Mouse (Mus musculus) limb, embryonic 13.5 days (tissue): ENCODE measurements around the gene Ywhag. TPM values are rescaled to one million over a fixed set of nuclear protein-coding genes. Genes with fewer than 3 reads are reported as not detected.
A peak's percentile ranks its signal among the peaks of the same experiment; 100 is the strongest.

Source experiments
- ATAC-seq: fragments of 200-750 bp; cut with Nextera tagmentation; 2 replicates; pipeline ENCODE4 v1.8.0; 2017; ENCODE audit warnings: low read depth, moderate number of reproducible peaks, moderate TSS enrichment; ENCODE audit not compliant: low FRiP score
- H3K27ac ChIP-seq: fragments of 300-500 bp; sonication (generic); 2 replicates; pipeline ENCODE4 v1.5.1; 2015; ENCODE audit warnings: inconsistent platforms, mild to moderate bottlenecking, moderate library complexity
- H3K27me3 ChIP-seq: fragments of 300-500 bp; sonication (generic); 2 replicates; pipeline ENCODE4 v1.6.1; 2015; ENCODE audit warnings: mild to moderate bottlenecking, inconsistent platforms
- H3K36me3 ChIP-seq: fragments of 300-500 bp; sonication (generic); 2 replicates; pipeline ENCODE4 v1.6.1; 2015; ENCODE audit warnings: inconsistent platforms, mild to moderate bottlenecking, moderate library complexity
- H3K4me1 ChIP-seq: fragments of 300-500 bp; sonication (generic); 2 replicates; pipeline ENCODE4 v1.6.1; 2015; ENCODE audit warnings: inconsistent platforms
- H3K4me2 ChIP-seq: fragments of 300-500 bp; sonication (generic); replicated peaks from 2 replicates; pipeline ENCODE4 v1.6.1; 2015; ENCODE audit warnings: inconsistent platforms, mild to moderate bottlenecking, moderate library complexity
- H3K4me3 ChIP-seq: fragments of 300-500 bp; sonication (generic); 2 replicates; pipeline ENCODE4 v1.5.1; 2015; ENCODE audit warnings: moderate library complexity, mild to moderate bottlenecking, inconsistent platforms
- H3K9ac ChIP-seq: fragments of 300-500 bp; sonication (generic); 2 replicates; pipeline ENCODE4 v1.6.1; 2015; ENCODE audit warnings: mild to moderate bottlenecking, inconsistent platforms
- H3K9me3 ChIP-seq: fragments of 300-500 bp; sonication (generic); 2 replicates; pipeline ENCODE4 v1.6.1; 2016; ENCODE audit warnings: inconsistent platforms
- WGBS: fragments of 180-500 bp; shearing (Covaris S2); methylation state at CpG from one replicate; pipeline ENCODE4 v1.1.7; 2015; 5-methylcytosine and 5-hydroxymethylcytosine counted together
- polyA plus RNA-seq: library from polyadenylated mRNA; unstranded; fragments of >200 nt; fragmentation: Nextera tagmentation; extraction: Ambion mirVana; gene quantifications from 2 replicates; pipeline ENCODE4 v1.2.1, GENCODE M21; 2015

Ywhag gene
- polyA plus RNA-seq, 1 experiment from 2014 or later = 168 TPM

DNA sequence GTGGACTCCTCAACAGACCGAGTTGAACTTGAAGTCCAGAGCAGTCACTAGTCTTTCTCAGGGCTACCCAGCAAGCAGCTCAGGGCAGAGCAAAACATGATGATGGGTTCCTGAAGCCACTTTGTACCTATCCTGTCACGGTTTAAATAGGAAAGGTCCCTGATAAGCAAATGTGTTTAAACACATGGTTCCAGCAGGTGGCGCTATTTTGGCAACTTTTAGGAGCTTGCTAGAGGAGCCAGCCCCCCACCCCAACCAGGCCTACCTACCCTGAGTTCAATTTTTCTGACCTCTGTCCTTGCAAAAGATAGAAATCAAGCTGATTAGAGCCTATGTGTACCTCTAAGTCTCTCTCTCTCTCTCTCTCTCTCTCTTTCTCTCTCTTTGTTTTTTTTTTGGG is 36.4 kb downstream of the Ywhag start:
- WGBS = 24% methylated on average over 3 of the region's 3 CpGs
- Histone ChIP-seq H3K27ac (no peak overlapping the region), H3K4me2 (no peak overlapping the region), H3K4me3 (no peak overlapping the region), H3K9me3 (no peaks in the 10 kb centered on the region), H3K36me3 (no peaks in the 10 kb centered on the region), H3K9ac (no peak overlapping the region), H3K4me1 (0 out of 2 replicates have a peak, but pooled peaks cover 3% of the 10 kb centered on the region), H3K27me3 (no peaks in the 10 kb centered on the region; the same call in 1 of the 2 replicates)
- no peak for ATAC-seq

DNA sequence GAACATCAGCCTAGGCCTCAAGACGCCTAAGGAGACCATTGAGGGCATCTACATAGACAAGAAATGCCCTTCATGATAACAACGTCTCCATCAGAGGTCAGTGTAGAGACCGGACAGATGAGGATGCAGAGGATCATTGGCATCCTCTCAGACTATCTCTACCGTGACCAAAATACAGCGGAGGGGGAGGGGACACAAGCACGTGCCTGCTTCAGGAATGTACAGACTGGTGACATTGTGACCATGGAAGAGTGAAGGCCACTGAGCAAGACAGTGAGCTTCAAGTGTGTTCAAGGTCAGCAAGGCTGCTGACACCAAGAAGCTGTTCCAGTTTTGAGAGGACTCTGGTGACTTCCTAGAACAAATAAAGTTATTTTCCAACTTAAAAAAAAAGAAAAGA is 39.5 kb downstream of the Ywhag start:
- Histone ChIP-seq H3K9ac (no peak overlapping the region), H3K4me1 (no peaks in the 10 kb centered on the region), H3K4me3 (no peak overlapping the region), H3K27me3 (peaks cover 24% of the 10 kb centered on the region), H3K9me3 (no peaks in the 10 kb centered on the region), H3K4me2 (no peak overlapping the region), H3K36me3 (no peaks in the 10 kb centered on the region), H3K27ac (no peak overlapping the region)
- WGBS = 84% methylated on average over 6 of the region's 6 CpGs
- no peak for ATAC-seq

DNA sequence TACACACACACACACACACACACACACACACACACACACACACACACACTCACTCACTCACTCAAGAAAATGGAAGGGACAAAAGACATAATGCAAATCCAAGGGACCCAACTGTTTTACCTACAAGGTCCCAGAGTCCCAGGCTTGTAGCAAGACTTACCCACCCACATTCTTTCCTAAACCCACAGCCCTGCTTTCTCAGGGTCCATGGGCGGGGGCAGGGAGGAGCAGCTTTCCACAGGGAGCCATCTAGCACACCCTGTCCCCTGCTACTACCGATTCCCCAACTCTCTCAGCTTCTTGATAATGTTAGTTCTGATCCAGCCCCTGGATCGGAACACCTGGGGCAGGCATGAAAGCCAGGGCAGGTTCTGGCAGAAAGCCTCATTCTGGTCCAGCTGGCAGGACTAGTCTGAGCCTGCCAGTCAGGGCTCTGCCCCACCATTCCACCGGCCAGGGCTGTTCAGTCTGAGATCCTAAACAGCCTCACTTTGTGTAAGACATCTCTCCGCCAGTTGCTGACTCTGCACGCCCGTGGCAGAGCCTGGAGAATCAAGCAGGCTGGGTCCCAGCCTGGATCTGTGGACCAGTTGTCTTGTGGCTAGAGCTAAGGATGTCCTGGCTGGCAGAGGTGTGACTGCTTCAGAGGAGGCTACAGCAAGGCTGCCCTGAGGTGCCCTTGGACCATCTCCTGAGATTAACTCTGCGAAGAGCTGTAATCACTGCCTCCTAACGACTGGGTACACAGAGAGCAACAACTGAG is 41.6 kb downstream of the Ywhag start:
- Histone ChIP-seq H3K4me3 (no peak overlapping the region), H3K4me1 (peaks cover 9% of the 10 kb centered on the region), H3K4me2 (peak overlapping the region; percentile 19; the same call in 1 of the 2 replicates), H3K27ac (0 out of 2 replicates have a peak overlapping the region, but pooled peaks have one; percentile 7), H3K9ac (no peak overlapping the region), H3K27me3 (peaks cover 43% of the 10 kb centered on the region), H3K36me3 (no peaks in the 10 kb centered on the region), H3K9me3 (no peaks in the 10 kb centered on the region)
- 49% methylated on average over 9 of the region's 9 CpGs for WGBS
- ATAC-seq = no peak

DNA sequence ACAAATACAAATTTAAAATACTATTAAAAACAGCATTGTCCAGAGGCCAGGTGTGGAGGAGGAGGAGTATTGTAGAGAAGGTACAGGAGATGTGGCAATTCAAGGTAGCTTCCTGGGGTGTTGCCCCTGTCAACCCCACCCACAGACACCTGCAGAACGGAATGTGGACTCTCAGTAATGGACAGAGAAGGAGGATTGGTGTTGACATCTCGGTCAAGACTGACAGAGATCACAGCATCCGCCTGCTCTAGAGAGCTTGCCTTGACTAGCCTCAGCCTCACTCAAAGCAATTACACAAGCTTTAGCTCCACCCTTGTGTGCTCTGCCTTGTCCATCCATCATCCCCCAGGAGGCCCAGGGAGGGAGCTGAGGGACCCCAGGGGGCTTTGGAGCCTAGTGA is 43.5 kb downstream of the Ywhag start:
- 61% methylated on average over 3 of the region's 3 CpGs for WGBS
- no peak overlapping the region for H3K4me2 ChIP-seq
- ATAC-seq = no peak
- H3K4me3 ChIP-seq = no peak overlapping the region
- peaks cover 52% of the 10 kb centered on the region for H3K27me3 ChIP-seq
- no peaks in the 10 kb centered on the region for H3K36me3 ChIP-seq
- no peak overlapping the region for H3K27ac ChIP-seq
- peaks cover 13% of the 10 kb centered on the region for H3K4me1 ChIP-seq
- H3K9ac ChIP-seq = no peak overlapping the region
- no peaks in the 10 kb centered on the region for H3K9me3 ChIP-seq

DNA sequence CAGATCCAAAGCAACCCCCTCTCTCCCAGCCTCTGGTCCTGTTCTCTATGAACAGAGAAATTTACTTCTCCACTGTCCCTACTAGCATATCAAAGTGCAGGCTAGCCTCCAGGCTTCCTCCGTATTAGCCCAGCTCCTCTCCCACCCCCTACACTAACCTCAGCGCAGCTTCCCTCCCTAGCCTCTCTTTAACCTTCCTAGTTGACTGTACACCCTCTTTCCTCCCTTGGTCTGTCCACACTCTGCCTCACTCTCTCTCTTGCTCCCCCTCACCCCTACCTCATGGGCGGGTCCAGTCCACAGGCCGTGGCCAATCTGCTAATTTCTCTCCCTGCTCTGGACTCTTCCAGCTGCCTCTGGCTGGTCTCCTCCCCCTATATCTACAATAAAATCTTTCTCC is 44.1 kb downstream of the Ywhag start:
- 35% methylated on average over 4 of the region's 4 CpGs for WGBS
- H3K9ac ChIP-seq = no peak overlapping the region
- H3K4me1 ChIP-seq = peaks cover 13% of the 10 kb centered on the region
- no peaks in the 10 kb centered on the region for H3K36me3 ChIP-seq
- no peak overlapping the region for H3K4me3 ChIP-seq
- H3K27me3 ChIP-seq = peaks cover 57% of the 10 kb centered on the region
- no peak overlapping the region for H3K27ac ChIP-seq
- no peaks in the 10 kb centered on the region for H3K9me3 ChIP-seq
- no peak overlapping the region for H3K4me2 ChIP-seq
- no peak for ATAC-seq

DNA sequence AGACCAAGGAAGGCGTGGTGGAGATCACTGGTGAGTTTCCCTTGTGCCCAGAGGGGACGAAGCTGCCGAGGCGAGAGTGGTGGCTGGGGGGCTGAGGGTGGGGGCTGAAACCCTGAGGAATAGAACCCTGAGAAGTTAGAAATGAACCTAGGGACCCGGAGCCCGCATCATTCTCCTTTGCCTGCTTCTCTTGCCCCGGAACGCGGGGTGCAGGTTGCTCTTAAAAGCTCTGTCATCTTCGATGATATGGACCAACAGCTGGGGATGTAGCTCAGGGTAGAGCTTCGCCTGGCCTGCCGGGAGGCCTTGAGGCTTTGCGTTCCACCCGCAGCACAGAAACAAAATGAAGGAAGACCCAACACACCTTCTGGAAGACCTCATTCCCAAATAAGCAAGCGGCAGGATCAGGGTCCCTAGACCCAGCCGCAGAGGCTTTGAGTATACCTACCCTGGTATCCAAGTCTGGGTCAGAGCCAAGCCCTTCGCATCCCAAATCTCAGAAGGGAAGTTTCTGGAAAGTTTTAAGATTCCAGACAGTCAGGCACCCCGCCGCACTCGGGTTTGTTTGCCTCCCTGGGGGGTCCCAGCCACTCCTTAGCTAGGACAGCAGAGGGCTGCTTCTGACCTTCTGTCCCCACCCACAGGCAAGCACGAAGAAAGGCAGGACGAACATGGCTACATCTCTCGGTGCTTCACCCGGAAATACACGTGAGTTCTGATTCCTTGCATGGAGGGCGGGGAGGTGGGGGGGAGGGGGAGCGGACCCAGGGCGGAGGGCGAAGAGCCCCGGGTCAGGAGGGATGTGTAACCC is 45.8 kb downstream of the Ywhag start:
- H3K9ac ChIP-seq = peak overlapping the region; percentile 53
- peaks cover 13% of the 10 kb centered on the region for H3K4me1 ChIP-seq
- H3K27me3 ChIP-seq = peaks cover 63% of the 10 kb centered on the region
- H3K4me2 ChIP-seq = peak overlapping the region; percentile 66
- H3K27ac ChIP-seq = peak overlapping the region; percentile 28; the same call in 1 of the 2 replicates
- WGBS = 3% methylated on average over 29 of the region's 30 CpGs
- no peaks in the 10 kb centered on the region for H3K9me3 ChIP-seq
- no peak for ATAC-seq
- no peaks in the 10 kb centered on the region for H3K36me3 ChIP-seq
- H3K4me3 ChIP-seq = peak overlapping the region; percentile 38

DNA sequence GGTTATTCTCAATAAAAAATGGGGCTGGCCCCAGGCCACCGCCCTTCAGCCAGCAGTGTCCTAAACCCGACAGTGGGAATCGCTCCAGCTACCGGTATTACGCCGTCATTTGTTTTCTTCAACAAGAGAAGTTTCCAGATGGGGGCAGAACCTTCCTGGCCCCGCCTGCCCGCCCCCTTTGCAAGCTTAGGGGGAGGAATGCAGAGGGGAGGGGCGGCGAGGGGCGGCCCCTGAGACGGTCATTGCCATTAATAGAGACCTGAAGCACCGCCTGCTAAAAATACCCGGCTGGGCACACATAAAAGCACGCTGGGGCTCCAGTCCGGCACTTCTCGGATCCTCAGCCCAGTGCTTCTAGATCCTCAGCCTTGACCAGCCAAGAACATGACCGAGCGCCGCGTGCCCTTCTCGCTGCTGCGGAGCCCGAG is 46.7 kb downstream of the Ywhag start, which contains the start of gene Hspb1:
Gene Hspb1, plus strand, starts transcription at position 245 of the 428 bp plus-strand sequence.
- peaks cover 61% of the 10 kb centered on the region for H3K27me3 ChIP-seq
- no peaks in the 10 kb centered on the region for H3K36me3 ChIP-seq
- peaks cover 13% of the 10 kb centered on the region for H3K4me1 ChIP-seq
- peak within 1 kb of the TSS; percentile 28; the same call in 1 of the 2 replicates for H3K27ac ChIP-seq
- H3K9ac ChIP-seq = peak within 1 kb of the TSS; percentile 53
- peak within 1 kb of the TSS; percentile 38 for H3K4me3 ChIP-seq
- no peaks in the 10 kb centered on the region for H3K9me3 ChIP-seq
- H3K4me2 ChIP-seq = peak within 1 kb of the TSS; percentile 66
- WGBS = 2% methylated on average over 24 of the region's 24 CpGs
- ATAC-seq = peak; percentile 75

DNA sequence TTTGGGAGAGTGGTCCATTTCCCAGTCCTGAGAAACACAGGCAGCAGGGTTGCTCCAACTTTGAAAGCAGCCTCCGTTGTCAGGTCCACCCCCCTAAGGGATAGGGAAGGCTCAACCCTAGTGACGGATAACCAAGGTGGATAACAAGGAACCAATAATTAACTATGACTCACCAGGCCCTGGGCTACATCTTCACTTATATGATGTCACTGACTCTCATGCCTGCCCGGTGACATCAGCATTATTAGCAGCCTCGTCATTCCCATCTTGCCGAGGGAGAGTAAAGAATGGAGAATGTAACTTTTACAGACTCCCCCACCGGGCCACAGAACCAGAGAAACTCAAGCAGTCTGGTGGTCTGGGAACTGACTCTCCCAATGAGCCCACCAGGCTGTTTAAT is 49.8 kb downstream of the Ywhag start:
- Histone ChIP-seq H3K27me3 (peaks cover 35% of the 10 kb centered on the region), H3K4me3 (no peak overlapping the region), H3K9ac (no peak overlapping the region), H3K27ac (no peak overlapping the region), H3K9me3 (no peaks in the 10 kb centered on the region), H3K4me2 (no peak overlapping the region), H3K4me1 (peaks cover 19% of the 10 kb centered on the region), H3K36me3 (no peaks in the 10 kb centered on the region)
- 70% methylated on average over 6 of the region's 6 CpGs for WGBS
- ATAC-seq = no peak

DNA sequence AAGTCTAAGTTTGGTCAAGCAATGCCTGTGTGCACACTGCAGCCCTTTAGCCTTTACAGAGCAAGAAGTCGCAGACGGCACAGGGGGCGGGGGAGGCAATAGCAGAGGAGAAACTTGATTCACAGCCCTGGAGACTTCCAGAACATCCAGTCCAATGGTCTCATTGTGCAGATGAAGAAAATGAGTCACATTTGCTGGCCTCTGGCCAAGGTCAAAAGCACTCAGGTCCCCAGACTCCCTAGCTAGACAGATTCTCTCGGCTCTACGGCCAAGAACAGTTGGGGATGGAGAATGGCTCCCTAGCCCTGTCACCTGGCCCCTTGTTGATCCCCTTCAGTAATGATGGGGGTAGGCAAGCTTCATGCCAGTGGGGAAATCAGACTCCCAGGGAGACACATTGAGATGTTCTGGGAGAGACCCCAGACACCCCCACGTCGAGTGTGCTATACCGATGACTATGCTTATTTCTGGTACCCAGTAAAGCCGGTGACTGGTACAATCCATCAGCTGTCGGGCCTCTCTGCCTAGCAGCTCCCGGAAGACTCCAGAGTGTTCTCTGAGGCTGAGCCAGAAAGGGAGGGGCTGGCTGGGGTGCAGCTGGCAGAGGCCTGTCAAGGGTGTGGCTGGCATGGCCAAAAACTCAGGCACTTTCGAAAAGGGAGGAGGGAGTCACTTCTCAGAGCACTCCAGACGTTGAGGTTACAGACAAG is 54.8 kb downstream of the Ywhag start:
- no peaks in the 10 kb centered on the region for H3K36me3 ChIP-seq
- H3K9me3 ChIP-seq = no peaks in the 10 kb centered on the region
- H3K27me3 ChIP-seq = peaks cover 9% of the 10 kb centered on the region
- 0 out of 2 replicates have a peak overlapping the region, but pooled peaks have one; percentile 2 for H3K4me2 ChIP-seq
- H3K9ac ChIP-seq = no peak overlapping the region
- peak; percentile 74 for ATAC-seq
- H3K4me3 ChIP-seq = no peak overlapping the region
- H3K4me1 ChIP-seq = peaks cover 17% of the 10 kb centered on the region
- H3K27ac ChIP-seq = peak overlapping the region; percentile 52; the same call in 1 of the 2 replicates
- WGBS = 47% methylated on average over 13 of the region's 13 CpGs

DNA sequence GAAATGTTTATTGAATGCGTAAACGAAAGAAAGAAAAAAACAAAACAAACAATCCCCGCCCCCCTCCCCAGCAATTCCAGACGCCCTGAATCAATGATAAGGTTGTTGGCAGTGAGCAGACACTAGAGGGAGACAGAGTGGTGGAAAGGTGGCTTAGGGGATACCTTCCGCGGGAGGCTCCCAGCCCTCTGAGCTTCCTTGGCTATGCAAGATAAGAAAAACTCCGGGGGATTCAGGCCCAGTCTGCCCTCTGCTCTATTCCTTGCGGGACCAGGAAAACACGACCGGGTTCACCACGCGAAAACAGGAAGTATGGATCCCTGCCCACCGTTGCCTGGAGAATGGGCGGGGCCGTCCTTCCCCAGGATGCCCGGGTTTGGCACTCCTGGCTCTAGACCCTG is 56.6 kb downstream of the Ywhag start:
- 2% methylated on average over 16 of the region's 16 CpGs for WGBS
- H3K27ac ChIP-seq = no peak overlapping the region
- ATAC-seq = no peak
- peak overlapping the region; percentile 66 for H3K4me2 ChIP-seq
- H3K9ac ChIP-seq = peak overlapping the region; percentile 62
- peaks cover 17% of the 10 kb centered on the region for H3K4me1 ChIP-seq
- no peaks in the 10 kb centered on the region for H3K9me3 ChIP-seq
- peak overlapping the region; percentile 45 for H3K4me3 ChIP-seq
- H3K27me3 ChIP-seq = peaks cover 24% of the 10 kb centered on the region
- H3K36me3 ChIP-seq = no peaks in the 10 kb centered on the region

DNA sequence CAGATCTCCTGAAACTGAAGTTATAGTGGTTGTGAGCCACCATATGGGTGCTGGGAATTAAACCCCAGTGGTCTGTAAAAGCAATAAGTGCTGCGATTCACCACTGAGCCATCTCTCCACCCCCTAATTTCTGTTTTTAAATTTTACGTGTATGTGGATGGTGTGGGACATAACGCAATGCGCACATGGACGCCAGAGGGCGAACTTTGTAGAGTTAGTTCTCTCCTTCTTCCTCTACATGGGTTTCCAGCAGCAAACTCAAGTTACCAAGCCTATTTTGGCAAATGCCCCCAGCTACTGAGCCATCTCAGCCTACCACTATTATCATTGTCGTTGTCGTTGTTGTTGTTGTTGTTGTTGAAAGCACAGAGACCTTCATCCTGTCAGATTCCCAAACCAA is 57.2 kb downstream of the Ywhag start:
- H3K9me3 ChIP-seq = no peaks in the 10 kb centered on the region
- no peak overlapping the region for H3K27ac ChIP-seq
- peaks cover 17% of the 10 kb centered on the region for H3K4me1 ChIP-seq
- H3K4me2 ChIP-seq = peak overlapping the region; percentile 66
- peaks cover 30% of the 10 kb centered on the region for H3K27me3 ChIP-seq
- H3K36me3 ChIP-seq = no peaks in the 10 kb centered on the region
- 11% methylated on average over 8 of the region's 8 CpGs for WGBS
- no peak for ATAC-seq
- H3K9ac ChIP-seq = no peak overlapping the region; the same call in 1 of the 2 replicates
- peak overlapping the region; percentile 45 for H3K4me3 ChIP-seq
